Comparison of ENCODE assay signal across 11 mouse cellular contexts in genomic region chr13:24942512-24943282, GRCm38 (mm10). TPM values are rescaled to one million over a fixed set of nuclear protein-coding genes. Genes with fewer than 3 reads are reported as not detected.
A peak's percentile ranks its signal among the peaks of the same experiment; 100 is the strongest.
DNase-seq lines count a peak whose midpoint lies in the region; ATAC-seq and TF ChIP-seq lines count a peak whose summit lies in the region.
"Had no signal": no experiment of that assay in that cellular context is flagged by ENCODE, and none has a peak within 500 bp of the region (broad histone marks: within the 10 kb centered on the region; RNA-seq: fewer than 3 reads in every experiment).

Gene Gpld1, plus strand, starts transcription at chr13:24943152.

- no peak within 1 kb of the TSS for H3K9ac ChIP-seq in liver, embryonic 14.5 days (replicated peaks)
- H3K9ac ChIP-seq in liver, embryonic 12.5 days = no peak within 1 kb of the TSS
- no peak within 1 kb of the TSS for H3K9ac ChIP-seq in liver, embryonic 15.5 days
- H3K9ac ChIP-seq: embryonic facial prominence, embryonic 15.5 days; heart, embryonic 13.5 days had no signal

- no peaks in the 10 kb centered on the region for H3K36me3 ChIP-seq in liver, embryonic 14.5 days (replicated peaks; ENCODE audit: control insufficient read depth, insufficient read depth, low read depth)
- no peaks in the 10 kb centered on the region for H3K36me3 ChIP-seq in liver, embryonic 12.5 days
- no peaks in the 10 kb centered on the region for H3K36me3 ChIP-seq in liver, embryonic 15.5 days (replicated peaks)
- H3K36me3 ChIP-seq: embryonic facial prominence, embryonic 15.5 days; heart, embryonic 13.5 days had no signal

- no peak for TF ChIP-seq CTCF in liver, embryonic 14.5 days (IDR thresholded peaks at IDR 0.05; ENCODE audit: low read depth)
- TF ChIP-seq CTCF in gastrocnemius, adult 2 months (IDR thresholded peaks at IDR 0.05) = no peak

- peaks cover 0 to 4% of the 10 kb centered on the region in 2 experiments; a peak in 1 of 4 replicates for H3K4me1 ChIP-seq in liver, embryonic 14.5 days (replicated peaks; ENCODE audit: control insufficient read depth in 2 of 2, insufficient read depth in 2 of 2, low read length in 1 of 2)
- H3K4me1 ChIP-seq in liver, embryonic 12.5 days = no peaks in the 10 kb centered on the region; the same call in 1 of the 2 replicates
- peaks cover 10% of the 10 kb centered on the region; the same call in 1 of the 2 replicates for H3K4me1 ChIP-seq in liver, embryonic 15.5 days (replicated peaks)

- 50% methylated on average over 17 of the region's 17 CpGs for WGBS in liver, embryonic 14.5 days (ENCODE audit: insufficient replicate concordance)
- WGBS in liver, embryonic 12.5 days (ENCODE audit: insufficient replicate concordance) = 56% methylated on average over 17 of the region's 17 CpGs
- WGBS in liver, embryonic 15.5 days (ENCODE audit: insufficient replicate concordance) = 44% methylated on average over 17 of the region's 17 CpGs

- H3K4me2 ChIP-seq in liver, embryonic 14.5 days (ENCODE audit: low read depth) = peak within 1 kb of the TSS; percentile 24
- no peak within 1 kb of the TSS; the same call in 1 of the 2 replicates for H3K4me2 ChIP-seq in liver, embryonic 12.5 days
- H3K4me2 ChIP-seq in liver, embryonic 15.5 days = peak within 1 kb of the TSS; percentile 27
- H3K4me2 ChIP-seq: embryonic facial prominence, embryonic 15.5 days; heart, embryonic 13.5 days had no signal

- no peak within 1 kb of the TSS for H3K27ac ChIP-seq in liver, embryonic 14.5 days
- no peak within 1 kb of the TSS for H3K27ac ChIP-seq in liver, embryonic 12.5 days
- H3K27ac ChIP-seq in liver, embryonic 15.5 days (replicated peaks) = peak within 1 kb of the TSS; percentile 45; the same call in 1 of the 2 replicates
- H3K27ac ChIP-seq in gastrocnemius, adult 2 months = no peak within 1 kb of the TSS
- H3K27ac ChIP-seq: embryonic facial prominence, embryonic 15.5 days; heart, embryonic 13.5 days had no signal

- ATAC-seq in liver, embryonic 14.5 days (ENCODE audit: insufficient read depth) = peak; percentile 39; the same call in 1 of the 2 replicates
- no peak for ATAC-seq in liver, embryonic 12.5 days
- peak; percentile 38 for ATAC-seq in liver, embryonic 15.5 days (ENCODE audit: insufficient read depth)

- TF ChIP-seq EP300 in liver, embryonic 14.5 days (IDR thresholded peaks at IDR 0.05; ENCODE audit: low read depth) = no peak

- no peaks in the 10 kb centered on the region for H3K9me3 ChIP-seq in liver, embryonic 14.5 days (ENCODE audit: control insufficient read depth, low read length)
- H3K9me3 ChIP-seq in liver, embryonic 12.5 days (replicated peaks) = no peaks in the 10 kb centered on the region
- no peaks in the 10 kb centered on the region for H3K9me3 ChIP-seq in liver, embryonic 15.5 days (replicated peaks)
- H3K9me3 ChIP-seq: embryonic facial prominence, embryonic 15.5 days; heart, embryonic 13.5 days had no signal

- H3K27me3 ChIP-seq in liver, embryonic 14.5 days (ENCODE audit: control insufficient read depth, insufficient read depth, low read length) = peaks cover 16% of the 10 kb centered on the region
- peaks cover 31% of the 10 kb centered on the region for H3K27me3 ChIP-seq in liver, embryonic 12.5 days (replicated peaks)
- peaks cover 32% of the 10 kb centered on the region for H3K27me3 ChIP-seq in liver, embryonic 15.5 days
- H3K27me3 ChIP-seq: embryonic facial prominence, embryonic 15.5 days; heart, embryonic 13.5 days had no signal

- DNase-seq in adrenal gland, postnatal 36 days = peak; percentile 12 to 29
- no peak for DNase-seq in adrenal gland, postnatal 4 days (ENCODE audit: low spot score in 2 of 2)
- DNase-seq in liver, embryonic 14.5 days (ENCODE audit: low read depth in 3 of 3, low spot score in 3 of 3) = no peak
- peak; percentile 52 for DNase-seq in cerebellum, adult 9-10 months
- DNase-seq in gastrocnemius, adult 2 months = no peak
- no peak for DNase-seq in testis, postnatal 14 days (ENCODE audit: low spot score)
- DNase-seq: kidney, postnatal 36 days had no signal

- H3K4me3 ChIP-seq in liver, embryonic 14.5 days (ENCODE audit: insufficient read depth in 1 of 2, low read depth in 2 of 2, low read length in 2 of 2) = peak within 1 kb of the TSS in 1 of 2 experiments; percentile 21; a peak in 1 of 4 replicates
- no peak within 1 kb of the TSS for H3K4me3 ChIP-seq in liver, embryonic 12.5 days
- peak within 1 kb of the TSS; percentile 32 for H3K4me3 ChIP-seq in liver, embryonic 15.5 days (replicated peaks)
- H3K4me3 ChIP-seq in gastrocnemius, adult 2 months = no peak within 1 kb of the TSS
- H3K4me3 ChIP-seq: embryonic facial prominence, embryonic 15.5 days; heart, embryonic 13.5 days had no signal

- intact Hi-C loops in gastrocnemius, adult 2 months (cut with DNase I) = no loop called here

RNA-seq across cellular contexts. Expression of gene Gpld1, which starts in this region (rescaled TPM):
- 1 to 10 TPM; 2.8 to 3.7 TPM for total RNA-seq in adrenal gland, postnatal 36 days (2021)
- total RNA-seq in adrenal gland, postnatal 4 days (2021) = 10 to 100 TPM in 1 of 2 experiments, 1 to 10 TPM in 1; 2.9 to 13.4 TPM
- 2.3 and 3.1 TPM in 2 replicates for polyA plus RNA-seq in liver, embryonic 14.5 days (2012; rRNA removed)
- 5.8 and 5.9 TPM in 2 replicates for polyA plus RNA-seq in liver, embryonic 14.5 days (2014; fragmentation: Nextera tagmentation; extraction: Ambion mirVana)
- 1.8 TPM in 2 replicates for polyA plus RNA-seq in liver, embryonic 12.5 days (2016; fragmentation: Nextera tagmentation; extraction: Ambion mirVana)
- 11.7 and 17.2 TPM in 2 replicates for polyA plus RNA-seq in liver, embryonic 15.5 days (2015; fragmentation: Nextera tagmentation; extraction: Ambion mirVana)
- under 1 TPM; 0.53 to 0.94 TPM for total RNA-seq in gastrocnemius, adult 2 months (2021)

Comparison
In these comparisons a context has a peak if more than half of its experiments do, and no peak if none do; other contexts are left out.
1. DNase-seq: peak in adrenal gland, postnatal 36 days (2 of 2) and cerebellum, adult 9-10 months (single experiment); none in adrenal gland, postnatal 4 days (0 of 2), liver, embryonic 14.5 days (0 of 3), gastrocnemius, adult 2 months (single experiment) and testis, postnatal 14 days (single experiment).